Comparison of ENCODE assay signal across 24 mouse cellular contexts in genomic region chr2:103714412-103714811, GRCm38 (mm10). TPM values are rescaled to one million over a fixed set of nuclear protein-coding genes. Genes with fewer than 3 reads are reported as not detected.
A peak's percentile ranks its signal among the peaks of the same experiment; 100 is the strongest.
DNase-seq lines count a peak whose midpoint lies in the region; ATAC-seq and TF ChIP-seq lines count a peak whose summit lies in the region.
"Had no signal": no experiment of that assay in that cellular context is flagged by ENCODE, and none has a peak within 500 bp of the region (broad histone marks: within the 10 kb centered on the region; RNA-seq: fewer than 3 reads in every experiment).

No protein-coding gene starts in this region.

- WGBS in liver, postnatal 0 days (ENCODE audit: insufficient replicate concordance), result 50% methylated on average over 4 of the region's 4 CpGs

- intact Hi-C loops in gastrocnemius, adult 2 months (cut with DNase I), result loop anchor here (10.0 kb wide), 1 partner anchor 260 kb away; no protein-coding TSS in a partner anchor
- intact Hi-C loops in left cerebral cortex, postnatal 4 days (cut with DNase I), result no loop called here
- intact Hi-C loops in left cerebral cortex, postnatal 10 days (cut with DNase I), result no loop called here

- H3K27ac ChIP-seq in gastrocnemius, adult 2 months, result no peak overlapping the region
- H3K27ac ChIP-seq in liver, postnatal 0 days (ENCODE audit: low read depth), result peak overlapping the region; percentile 84
- H3K27ac ChIP-seq: embryonic facial prominence, embryonic 12.5 days; forebrain, embryonic 10.5 days; forebrain, embryonic 15.5 days; heart, embryonic 15.5 days; hindbrain, embryonic 12.5 days; kidney, embryonic 15.5 days; layer of hippocampus, adult 2 months; left cerebral cortex, adult 2 months had no signal

- H3K9ac ChIP-seq in liver, postnatal 0 days (replicated peaks), result no peak overlapping the region
- H3K9ac ChIP-seq: embryonic facial prominence, embryonic 12.5 days; forebrain, embryonic 15.5 days; heart, embryonic 15.5 days; hindbrain, embryonic 12.5 days; kidney, embryonic 15.5 days; lung, embryonic 14.5 days had no signal

- H3K27me3 ChIP-seq in liver, postnatal 0 days (ENCODE audit: insufficient read depth, low read length), result no peaks in the 10 kb centered on the region
- H3K27me3 ChIP-seq: embryonic facial prominence, embryonic 12.5 days; forebrain, embryonic 15.5 days; heart, embryonic 15.5 days; hindbrain, embryonic 12.5 days; kidney, embryonic 15.5 days had no signal

- no peak overlapping the region for H3K4me2 ChIP-seq in liver, postnatal 0 days (ENCODE audit: low read depth, low read length)
- H3K4me2 ChIP-seq: embryonic facial prominence, embryonic 12.5 days; forebrain, embryonic 15.5 days; heart, embryonic 15.5 days; hindbrain, embryonic 12.5 days; kidney, embryonic 15.5 days; lung, embryonic 14.5 days had no signal

- peaks cover 8% of the 10 kb centered on the region for H3K4me1 ChIP-seq in liver, postnatal 0 days (ENCODE audit: insufficient read depth)
- H3K4me1 ChIP-seq: embryonic facial prominence, embryonic 12.5 days; forebrain, embryonic 10.5 days; forebrain, embryonic 15.5 days; hindbrain, embryonic 12.5 days had no signal

- ATAC-seq in liver, postnatal 0 days, result no peak
- ATAC-seq: forebrain, embryonic 15.5 days; inflammation-experienced regulatory T-cells, adult 6 months had no signal

- peaks cover 10% of the 10 kb centered on the region for H3K36me3 ChIP-seq in liver, postnatal 0 days (replicated peaks; ENCODE audit: insufficient read depth, low read length)

- no peaks in the 10 kb centered on the region for H3K9me3 ChIP-seq in liver, postnatal 0 days (ENCODE audit: low read length)
- H3K9me3 ChIP-seq: embryonic facial prominence, embryonic 12.5 days; forebrain, embryonic 10.5 days; forebrain, embryonic 15.5 days; G1E; heart, embryonic 15.5 days; hindbrain, embryonic 12.5 days; kidney, embryonic 15.5 days had no signal

- peak; percentile 14 for DNase-seq in cerebellum, adult 9-11 months
- no peak for DNase-seq in cerebellum, adult 18-20 months
- peak; percentile 10 for DNase-seq in gastrocnemius, adult 2 months
- no peak for DNase-seq in gastrocnemius, adult 8-10 months (ENCODE audit: low spot score in 2 of 2)
- peak; percentile 53 for DNase-seq in left cerebral cortex, postnatal 4 days
- no peak for DNase-seq in left cerebral cortex, postnatal 10 days (ENCODE audit: extremely low spot score in 1 of 2, low spot score in 2 of 2)
- DNase-seq in liver, postnatal 0 days, result no peak
- DNase-seq: adrenal gland, postnatal 10 days; embryo, embryonic 11 days; gastrocnemius, postnatal 10 days; lung, embryonic 14.5 days; lung, postnatal 14 days; midbrain, embryonic 14.5 days; thymus, postnatal 4 days had no signal

- TF ChIP-seq EP300 in liver, postnatal 0 days (IDR thresholded peaks at IDR 0.05; ENCODE audit: low read depth), result no peak

- no peak for TF ChIP-seq CTCF in gastrocnemius, adult 2 months (IDR thresholded peaks at IDR 0.05)
- TF ChIP-seq CTCF in liver, postnatal 0 days (IDR thresholded peaks at IDR 0.05; ENCODE audit: low read depth), result no peak

- no peak overlapping the region for H3K4me3 ChIP-seq in gastrocnemius, adult 2 months
- H3K4me3 ChIP-seq in liver, postnatal 0 days (ENCODE audit: low read depth, low read length), result no peak overlapping the region
- H3K4me3 ChIP-seq: embryonic facial prominence, embryonic 12.5 days; forebrain, embryonic 10.5 days; forebrain, embryonic 15.5 days; heart, embryonic 15.5 days; hindbrain, embryonic 12.5 days; kidney, embryonic 15.5 days; layer of hippocampus, adult 2 months; left cerebral cortex, adult 2 months had no signal

RNA-seq across cellular contexts. Expression of gene Nat10, which starts 46.7 kb away (rescaled TPM):
- total RNA-seq in gastrocnemius, adult 2 months (2021), result 10 to 100 TPM; 15.8 to 18.3 TPM
- total RNA-seq in gastrocnemius, adult 8-10 months (2022), result 10 to 100 TPM; 13.7 to 16.7 (median 14.6) TPM
- 10 to 100 TPM; 38.5 to 43.1 TPM for total RNA-seq in left cerebral cortex, postnatal 4 days (2021)
- total RNA-seq in left cerebral cortex, postnatal 10 days (2021), result 10 to 100 TPM; 30.6 to 37.4 TPM
- polyA plus RNA-seq in liver, postnatal 0 days (2015; fragmentation: Nextera tagmentation; extraction: Ambion mirVana), result 5.5 and 5.7 TPM in 2 replicates

Comparison
In these comparisons a context has a peak if more than half of its experiments do, and no peak if none do; other contexts are left out.
1. DNase-seq: peak in cerebellum, adult 9-11 months (single experiment), gastrocnemius, adult 2 months (single experiment) and left cerebral cortex, postnatal 4 days (single experiment); none in cerebellum, adult 18-20 months (0 of 2), gastrocnemius, adult 8-10 months (0 of 2), left cerebral cortex, postnatal 10 days (0 of 2) and liver, postnatal 0 days (single experiment).